Mouse (Mus musculus): ENCODE measurements at regions not wholly inside any gene's neighbourhood (a gene's known extent, or its start where the extent isn't known, plus 50 kb on each side); places are given as distances from the start of the nearest gene placed in this dataset.

- Histone ChIP-seq H3K79me2 (ENCODE audit: control insufficient read depth, insufficient read depth, low read length, poor library complexity) (no peaks in the 10 kb centered on the region), H3K9me3 (replicated peaks; ENCODE audit: insufficient read depth, low read length) (no peaks in the 10 kb centered on the region), H3K27me3 (ENCODE audit: control insufficient read depth in 1 of 2, insufficient read depth in 2 of 2, low read length in 2 of 2) (no peaks in the 10 kb centered on the region), H3K4me1 (ENCODE audit: control insufficient read depth in 1 of 2, insufficient read depth in 2 of 2, low read length in 2 of 2) (no peaks in the 10 kb centered on the region), H3K4me3 (ENCODE audit: control insufficient read depth in 1 of 2, insufficient read depth in 1 of 2, low read depth in 2 of 2, low read length in 2 of 2) (no peak overlapping the region), H3K27ac (ENCODE audit: control insufficient read depth, low read depth, low read length) (no peak overlapping the region), H3K9ac (ENCODE audit: control insufficient read depth, low read depth, low read length, poor library complexity, severe bottlenecking) (no peak overlapping the region), H3K36me3 (ENCODE audit: control insufficient read depth in 1 of 2, insufficient read depth in 2 of 2, low read length in 2 of 2) (no peaks in the 10 kb centered on the region)
- no peak for DNase-seq (ENCODE audit: low read depth, low spot score)
- TF ChIP-seq RAD21 (IDR thresholded peaks at IDR 0.05; ENCODE audit: low read depth, low read length) (peak; percentile 25), CTCF (IDR thresholded peaks at IDR 0.05 in 2 of 3, conservative IDR thresholded peaks at IDR 0.05 in 1 of 3; ENCODE audit: control insufficient read depth in 1 of 3, insufficient read depth in 1 of 3, low read depth in 2 of 3, low read length in 3 of 3, poor library complexity in 1 of 3, severe bottlenecking in 1 of 3) (peak in 1 of 3 experiments; percentile 23; a peak in 1 of 6 replicates), TAL1 (IDR thresholded peaks at IDR 0.05; ENCODE audit: low read length) (no peak)
Observed at GRCm38 (mm10) chr19:26834564-26834963, 51.1 kb upstream of the Gm815 start.

All from MEL (cell line).